Mouse (Mus musculus): ENCODE results near the gene Jak1. TPM values are rescaled to one million over a fixed set of nuclear protein-coding genes. Genes with fewer than 3 reads are reported as not detected.
"Not testable (repeated sequence)": the region's sequence is repeated elsewhere in the genome, so short reads cannot be mapped to it uniquely, and the experiment has no call there.

Gene Jak1
- polyA plus RNA-seq, 1 experiment from 2014 or later = 81.4 TPM

GRCm38 (mm10) chr4:101270734-101271133 lies 5.7 kb upstream of the Jak1 start:
- ATAC-seq (ENCODE audit: insufficient number of reproducible peaks, low FRiP score, low TSS enrichment, low read depth) = no peak
- no peaks in the 10 kb centered on the region for H3K36me3 ChIP-seq
- H3K4me3 ChIP-seq (replicated peaks) = no peak overlapping the region
- H3K4me1 ChIP-seq = no peaks in the 10 kb centered on the region
- H3K27me3 ChIP-seq = no peaks in the 10 kb centered on the region
- H3K9ac ChIP-seq = no peak overlapping the region
- H3K27ac ChIP-seq (replicated peaks) = no peak overlapping the region
- H3K4me2 ChIP-seq (replicated peaks) = no peak overlapping the region
- H3K9me3 ChIP-seq (replicated peaks) = no peaks in the 10 kb centered on the region
- WGBS = 62% methylated on average over 3 of the region's 3 CpGs

DNA sequence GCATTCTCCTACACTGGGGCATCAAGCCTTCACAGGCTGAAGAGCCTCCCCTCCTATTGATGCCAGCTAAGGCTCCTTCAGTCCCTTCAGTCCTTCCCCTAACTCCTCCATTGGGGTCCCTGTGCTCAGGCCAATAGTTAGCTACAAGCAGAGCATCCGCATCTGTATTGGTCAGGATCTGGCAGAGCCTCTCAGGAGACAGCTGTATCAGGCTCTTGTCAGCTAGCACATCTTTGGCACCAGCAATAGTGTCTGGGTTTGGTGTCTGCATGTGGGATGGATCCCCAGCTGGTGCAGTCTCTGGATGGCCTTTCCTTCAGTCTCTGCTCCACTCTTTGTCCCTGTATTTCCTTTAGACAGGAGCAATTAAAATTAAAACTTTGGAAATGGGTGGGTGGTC lies 3.4 kb upstream of the Jak1 start:
- not testable (repeated sequence) for H3K4me3 ChIP-seq (replicated peaks); H3K4me1 ChIP-seq; H3K4me2 ChIP-seq (replicated peaks); H3K9me3 ChIP-seq (replicated peaks); ATAC-seq (ENCODE audit: insufficient number of reproducible peaks, low FRiP score, low TSS enrichment, low read depth); H3K36me3 ChIP-seq; H3K27me3 ChIP-seq; H3K27ac ChIP-seq (replicated peaks); H3K9ac ChIP-seq
- WGBS = 76% methylated on average over 1 of the region's 1 CpGs

DNA sequence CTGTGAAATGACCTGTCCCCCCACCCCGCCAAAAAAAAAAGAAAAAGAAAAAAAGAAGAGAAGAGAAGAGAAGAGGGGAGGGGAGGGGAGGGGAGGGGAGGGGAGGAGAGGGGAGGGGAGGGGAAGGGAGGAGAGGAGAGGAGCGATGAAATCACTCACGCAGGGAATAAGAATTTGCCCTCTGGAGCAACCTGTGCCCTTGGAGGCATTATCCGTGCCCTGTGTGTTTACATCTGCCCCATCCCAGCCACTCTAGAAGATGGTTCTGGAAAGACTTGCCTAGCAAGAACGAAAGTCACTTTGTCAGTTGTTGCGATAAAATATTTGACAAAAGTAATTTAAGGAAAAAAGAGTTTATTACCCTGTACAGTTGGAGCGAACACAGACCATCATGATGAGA lies 441 bp upstream of the Jak1 start:
- Histone ChIP-seq H3K27me3 (no peaks in the 10 kb centered on the region), H3K27ac (replicated peaks) (no peak overlapping the region), H3K4me2 (replicated peaks) (peak overlapping the region; percentile 59), H3K9ac (no peak overlapping the region), H3K4me1 (0 out of 2 replicates have a peak, but pooled peaks cover 8% of the 10 kb centered on the region), H3K4me3 (replicated peaks) (peak overlapping the region; percentile 84), H3K9me3 (replicated peaks) (no peaks in the 10 kb centered on the region), H3K36me3 (no peaks in the 10 kb centered on the region)
- no peak for ATAC-seq (ENCODE audit: insufficient number of reproducible peaks, low FRiP score, low TSS enrichment, low read depth)
- WGBS = 26% methylated on average over 6 of the region's 7 CpGs

DNA sequence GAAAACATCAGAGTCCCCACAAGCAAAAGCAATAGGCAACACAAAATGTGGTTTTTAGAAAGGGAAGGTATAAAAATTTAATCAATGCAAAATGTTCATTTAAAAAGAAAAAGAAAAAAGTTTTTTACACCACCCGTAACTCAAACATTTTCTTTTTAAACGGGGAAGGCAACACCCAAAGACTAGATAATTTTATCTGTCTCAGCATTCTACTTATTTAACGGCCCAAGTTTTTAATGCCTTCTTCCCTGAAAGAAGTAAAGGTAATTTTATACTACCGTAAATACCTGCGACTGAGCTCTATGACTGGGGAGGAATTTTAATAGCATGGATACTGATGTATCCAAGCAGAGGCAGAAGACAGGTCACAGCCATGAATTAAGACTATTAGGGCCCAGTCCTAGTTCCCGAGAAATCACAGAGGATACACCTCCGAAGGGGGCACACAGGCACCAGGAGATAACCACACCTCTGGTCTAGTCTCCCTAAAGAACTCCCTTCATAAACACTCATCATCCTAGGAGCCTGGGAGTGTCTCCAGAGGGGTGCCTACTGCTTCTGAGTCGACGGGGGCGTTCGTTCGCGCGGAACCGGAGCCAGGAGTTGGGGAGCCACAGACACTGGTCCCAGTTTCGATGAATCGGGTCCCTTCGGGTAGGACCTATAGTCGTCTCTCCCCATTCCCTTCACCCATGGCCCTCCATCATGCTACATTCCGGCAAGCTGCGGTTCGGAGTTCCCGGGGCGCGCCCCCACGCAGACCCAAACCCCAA lies 928 bp downstream of the Jak1 start:
- Histone ChIP-seq H3K9ac (peak overlapping the region; percentile 74), H3K4me3 (replicated peaks) (peak overlapping the region; percentile 84), H3K36me3 (no peaks in the 10 kb centered on the region), H3K27me3 (no peaks in the 10 kb centered on the region), H3K4me1 (0 out of 2 replicates have a peak, but pooled peaks cover 8% of the 10 kb centered on the region), H3K9me3 (replicated peaks) (no peaks in the 10 kb centered on the region), H3K4me2 (replicated peaks) (peak overlapping the region; percentile 59), H3K27ac (replicated peaks) (peak overlapping the region; percentile 91; the same call in 1 of the 2 replicates)
- ATAC-seq (ENCODE audit: insufficient number of reproducible peaks, low FRiP score, low TSS enrichment, low read depth) = peak; percentile 32
- 5% methylated on average over 26 of the region's 26 CpGs for WGBS

- Histone ChIP-seq H3K9ac (no peak overlapping the region), H3K4me3 (replicated peaks) (no peak overlapping the region), H3K4me1 (0 out of 2 replicates have a peak, but pooled peaks cover 8% of the 10 kb centered on the region), H3K9me3 (replicated peaks) (no peaks in the 10 kb centered on the region), H3K27me3 (no peaks in the 10 kb centered on the region), H3K27ac (replicated peaks) (no peak overlapping the region), H3K4me2 (replicated peaks) (no peak overlapping the region), H3K36me3 (no peaks in the 10 kb centered on the region)
- no peak for ATAC-seq (ENCODE audit: insufficient number of reproducible peaks, low FRiP score, low TSS enrichment, low read depth)
- 74% methylated on average over 5 of the region's 5 CpGs for WGBS
Observed at GRCm38 (mm10) chr4:101261596-101261995, 3.5 kb downstream of the Jak1 start.

DNA sequence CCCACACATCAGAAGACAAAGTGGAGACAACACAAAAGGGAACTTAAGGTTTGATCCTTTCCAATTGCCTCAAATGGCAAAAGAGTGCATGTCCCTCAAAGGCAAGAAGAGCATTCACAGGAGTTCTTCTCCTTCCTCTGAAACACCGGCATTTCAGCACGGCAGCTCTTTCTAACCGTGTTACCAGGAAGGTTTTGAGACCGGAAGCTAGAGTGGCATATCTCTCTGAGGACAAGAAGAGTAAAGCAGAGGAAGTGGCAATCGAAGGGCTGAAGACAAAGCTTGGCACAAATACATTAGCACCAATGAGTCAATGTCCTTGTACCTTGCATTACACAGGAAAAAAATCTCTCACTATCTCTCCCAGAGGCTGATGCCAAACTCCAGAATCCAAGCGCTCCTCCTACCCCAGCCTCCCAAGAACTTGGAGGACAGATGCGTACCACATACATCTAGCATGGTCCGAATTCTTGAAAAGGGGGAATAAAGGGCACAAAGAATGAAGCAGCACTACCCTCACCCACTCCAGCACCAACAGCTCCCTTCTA lies 4.3 kb downstream of the Jak1 start:
- Histone ChIP-seq H3K4me2 (replicated peaks) (no peak overlapping the region), H3K27ac (replicated peaks) (no peak overlapping the region), H3K9ac (no peak overlapping the region), H3K9me3 (replicated peaks) (no peaks in the 10 kb centered on the region), H3K4me1 (0 out of 2 replicates have a peak, but pooled peaks cover 8% of the 10 kb centered on the region), H3K36me3 (no peaks in the 10 kb centered on the region), H3K4me3 (replicated peaks) (no peak overlapping the region), H3K27me3 (no peaks in the 10 kb centered on the region)
- ATAC-seq (ENCODE audit: insufficient number of reproducible peaks, low FRiP score, low TSS enrichment, low read depth) = no peak
- WGBS = 83% methylated on average over 8 of the region's 8 CpGs

DNA sequence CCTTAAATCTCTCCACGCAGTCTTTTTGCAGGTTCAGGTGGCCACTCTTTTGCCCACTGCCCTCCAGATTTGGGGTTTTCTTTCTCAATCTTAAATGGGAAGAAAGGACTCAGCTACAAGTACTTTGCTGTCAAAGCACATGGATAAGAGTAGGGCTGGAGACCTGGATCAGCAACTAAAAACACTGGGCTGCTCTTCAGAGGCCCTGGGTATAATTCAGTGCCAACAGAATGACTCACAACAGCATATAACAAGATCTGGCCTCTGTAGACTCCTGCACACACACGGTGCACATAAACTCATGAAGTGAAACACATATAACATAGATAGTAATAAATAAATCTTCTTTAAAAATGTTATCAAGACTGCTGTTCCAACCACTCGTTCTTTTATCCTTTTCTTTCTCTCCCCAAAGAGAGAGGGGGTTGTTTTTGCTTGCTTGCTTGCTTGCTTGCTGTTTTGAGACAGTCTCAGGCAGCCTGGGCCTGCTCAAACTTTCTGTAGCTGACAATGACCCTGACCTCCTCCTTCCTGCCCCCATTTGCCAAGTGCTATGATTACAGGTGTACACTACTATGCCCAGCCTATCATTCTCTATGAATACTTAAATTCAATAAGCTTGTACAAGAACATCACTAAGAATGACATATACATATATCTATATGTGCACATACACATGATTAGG lies 8.4 kb downstream of the Jak1 start:
- no peak overlapping the region for H3K9ac ChIP-seq

GRCm38 (mm10) chr4:101254606-101255349 lies 10.3 kb downstream of the Jak1 start:
- 67% methylated on average over 8 of the region's 8 CpGs for WGBS
- no peak for ATAC-seq (ENCODE audit: insufficient number of reproducible peaks, low FRiP score, low TSS enrichment, low read depth)
- H3K4me3 ChIP-seq (replicated peaks) = no peak overlapping the region
- H3K9me3 ChIP-seq (replicated peaks) = no peaks in the 10 kb centered on the region
- H3K4me1 ChIP-seq = peaks cover 9% of the 10 kb centered on the region
- H3K36me3 ChIP-seq = no peaks in the 10 kb centered on the region
- H3K9ac ChIP-seq = no peak overlapping the region
- no peaks in the 10 kb centered on the region for H3K27me3 ChIP-seq
- no peak overlapping the region for H3K4me2 ChIP-seq (replicated peaks)
- 0 out of 2 replicates have a peak overlapping the region, but pooled peaks have one; percentile 12 for H3K27ac ChIP-seq (replicated peaks)

More for the DNA sequence above, 8.4 kb downstream of the Jak1 start:
- H3K4me2 ChIP-seq (replicated peaks) = no peak overlapping the region
- no peak overlapping the region for H3K4me3 ChIP-seq (replicated peaks)
- no peaks in the 10 kb centered on the region for H3K27me3 ChIP-seq
- no peaks in the 10 kb centered on the region for H3K36me3 ChIP-seq
- no peaks in the 10 kb centered on the region for H3K9me3 ChIP-seq (replicated peaks)
- H3K4me1 ChIP-seq = peaks cover 9% of the 10 kb centered on the region
- H3K27ac ChIP-seq (replicated peaks) = no peak overlapping the region
- WGBS = 78% methylated on average over 3 of the region's 3 CpGs
- ATAC-seq (ENCODE audit: insufficient number of reproducible peaks, low FRiP score, low TSS enrichment, low read depth) = no peak

GRCm38 (mm10) chr4:101254015-101254414 lies 11.1 kb downstream of the Jak1 start:
- H3K9ac ChIP-seq = no peak overlapping the region
- 0 out of 2 replicates have a peak overlapping the region, but pooled peaks have one; percentile 12 for H3K27ac ChIP-seq (replicated peaks)
- no peak for ATAC-seq (ENCODE audit: insufficient number of reproducible peaks, low FRiP score, low TSS enrichment, low read depth)
- no peak overlapping the region for H3K4me3 ChIP-seq (replicated peaks)
- no peaks in the 10 kb centered on the region for H3K36me3 ChIP-seq
- H3K4me1 ChIP-seq = peaks cover 9% of the 10 kb centered on the region
- no peaks in the 10 kb centered on the region for H3K9me3 ChIP-seq (replicated peaks)
- H3K27me3 ChIP-seq = no peaks in the 10 kb centered on the region
- 83% methylated on average over 7 of the region's 7 CpGs for WGBS
- no peak overlapping the region for H3K4me2 ChIP-seq (replicated peaks)

DNA sequence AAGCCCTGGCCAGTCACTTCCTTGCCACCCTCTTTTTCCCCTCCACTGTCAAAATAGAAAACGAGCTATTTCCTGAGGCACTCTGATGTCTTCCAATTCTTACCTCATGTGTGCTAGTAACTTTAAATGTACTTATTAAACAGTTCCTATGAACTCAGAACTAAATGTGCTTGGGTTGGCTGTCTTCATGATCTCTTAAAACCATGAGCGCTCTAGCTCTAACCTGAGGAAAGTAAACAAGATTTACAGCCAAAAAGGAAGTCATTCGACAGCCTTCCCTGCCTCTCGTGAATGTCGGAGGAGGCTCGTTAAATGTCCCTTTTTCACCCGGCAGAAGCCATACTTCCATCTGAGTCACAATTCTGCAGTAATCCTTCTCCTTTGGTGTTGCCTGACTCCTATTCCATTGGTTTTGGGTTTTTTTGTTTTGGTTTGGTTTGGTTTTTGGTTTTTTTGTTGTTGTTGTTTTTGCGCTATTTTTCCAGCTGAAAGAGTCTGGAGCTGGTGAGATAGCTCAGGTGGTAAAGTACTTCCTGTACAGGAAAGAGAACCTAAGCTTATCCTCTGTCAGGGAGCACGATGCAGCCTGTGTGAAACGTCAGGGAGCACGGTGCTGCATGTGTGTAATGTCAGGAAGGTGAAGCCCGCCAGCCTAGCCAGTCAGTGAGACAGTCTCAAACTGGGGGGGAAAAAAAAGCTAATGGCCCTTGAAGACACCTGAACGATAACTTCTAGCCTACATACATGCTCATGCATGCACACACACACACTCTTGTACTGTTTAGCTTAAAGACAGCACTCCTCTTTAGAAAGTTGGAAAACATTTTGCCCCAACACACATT lies 12.1 kb downstream of the Jak1 start:
- H3K27ac ChIP-seq (replicated peaks) = no peak overlapping the region
- H3K4me2 ChIP-seq (replicated peaks) = no peak overlapping the region
- ATAC-seq (ENCODE audit: insufficient number of reproducible peaks, low FRiP score, low TSS enrichment, low read depth) = no peak
- no peaks in the 10 kb centered on the region for H3K36me3 ChIP-seq
- H3K9me3 ChIP-seq (replicated peaks) = no peaks in the 10 kb centered on the region
- H3K27me3 ChIP-seq = no peaks in the 10 kb centered on the region
- no peak overlapping the region for H3K9ac ChIP-seq
- 70% methylated on average over 13 of the region's 13 CpGs for WGBS
- peaks cover 10% of the 10 kb centered on the region for H3K4me1 ChIP-seq
- H3K4me3 ChIP-seq (replicated peaks) = no peak overlapping the region
